Mouse (Mus musculus) erythroid progenitor cell, adult 5-6 weeks (primary cell): ENCODE results near the gene Nelfe. TPM values are rescaled to one million over a fixed set of nuclear protein-coding genes. Genes with fewer than 3 reads are reported as not detected.

Source experiments
- ATAC-seq: replicated peaks from 2 replicates; pipeline ENCODE4 v1.8.0; 2016; ENCODE audit warnings: moderate number of reproducible peaks, mild to moderate bottlenecking, moderate TSS enrichment, inconsistent platforms; ENCODE audit not compliant: poor library complexity, low FRiP score, severe bottlenecking
- total RNA-seq, 2 experiments: library from RNA; stranded (forward) in 1 of 2; stranded (reverse) in 1 of 2; fragments of 150-400 nt in 1 of 2; fragments of 186-747, 209-891 nt in 1 of 2; gene quantifications; 2 replicates each; pipeline versions ENCODE4 v1.2.3 to v1.2.4; 2015 to 2017; ENCODE audit warnings: low replicate concordance in 2 of 2

The Nelfe gene
- total RNA-seq, 2 experiments from 2014 or later, result 30.7 to 31.9 TPM

DNA sequence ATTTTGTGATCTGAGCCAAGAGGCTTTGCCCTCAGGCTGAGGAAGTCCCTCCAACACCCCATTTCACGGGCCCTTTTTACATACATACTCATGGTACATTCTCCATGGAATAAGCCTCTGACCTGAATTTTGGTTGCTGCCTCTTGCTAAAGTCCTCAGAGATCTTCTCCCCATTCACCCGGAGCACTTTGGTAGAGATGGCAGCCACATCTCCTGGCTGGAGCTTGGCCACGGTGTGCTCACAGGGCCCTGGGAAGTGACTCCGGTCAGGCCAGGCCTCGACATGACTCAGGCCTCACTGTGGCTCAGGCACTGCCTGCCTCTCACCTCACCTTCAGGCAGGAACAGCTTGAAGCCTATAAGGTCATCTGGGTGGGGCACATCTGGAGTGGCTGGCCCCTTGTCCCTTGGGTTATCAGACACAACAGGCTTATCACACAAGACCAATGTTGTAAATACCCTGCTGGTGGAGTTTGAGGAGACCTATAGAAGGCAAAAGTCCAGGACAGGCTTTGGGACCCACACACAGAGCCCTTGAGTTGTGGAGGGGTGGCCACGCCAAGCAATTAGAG is 9.4 kb upstream of the Nelfe start:
- ATAC-seq, result no peak

GRCm38 (mm10) chr17:34844884-34845283 is 5.3 kb upstream of the Nelfe start:
- ATAC-seq, result no peak

GRCm38 (mm10) chr17:34847192-34847591 is 3.0 kb upstream of the Nelfe start:
- ATAC-seq, result no peak

GRCm38 (mm10) chr17:34847615-34848014 is 2.6 kb upstream of the Nelfe start:
- ATAC-seq, result no peak

DNA sequence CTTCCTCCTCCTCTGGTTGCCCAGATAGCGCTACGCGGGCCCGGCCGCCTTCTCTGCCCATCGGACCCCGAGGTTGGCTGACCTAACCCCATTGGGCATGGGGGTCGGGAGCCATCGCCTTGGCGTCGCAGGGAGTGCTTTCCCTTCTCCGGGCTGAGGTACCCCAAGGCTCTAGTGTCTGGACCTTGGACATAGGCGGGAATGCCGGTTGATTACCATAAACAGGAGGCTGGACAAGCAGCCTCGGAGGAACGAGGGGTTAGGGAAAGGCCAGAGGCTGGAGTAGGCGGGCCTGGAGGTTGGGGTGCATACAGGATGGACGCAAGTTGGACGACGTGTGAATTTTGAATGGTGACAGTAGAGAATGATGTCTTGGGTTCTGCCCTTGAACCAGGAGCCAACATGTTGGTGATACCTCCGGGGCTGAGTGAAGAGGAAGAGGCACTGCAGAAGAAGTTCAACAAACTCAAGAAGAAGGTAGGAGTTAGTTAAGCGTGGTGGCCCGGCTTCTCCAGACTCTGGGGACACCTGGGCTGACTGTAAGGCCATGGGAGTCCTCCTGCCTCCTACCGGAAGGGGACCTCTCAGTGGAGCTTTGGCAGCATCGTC is 430 bp downstream of the Nelfe start:
- ATAC-seq, result peak; percentile 18; the same call in 1 of the 2 replicates

DNA sequence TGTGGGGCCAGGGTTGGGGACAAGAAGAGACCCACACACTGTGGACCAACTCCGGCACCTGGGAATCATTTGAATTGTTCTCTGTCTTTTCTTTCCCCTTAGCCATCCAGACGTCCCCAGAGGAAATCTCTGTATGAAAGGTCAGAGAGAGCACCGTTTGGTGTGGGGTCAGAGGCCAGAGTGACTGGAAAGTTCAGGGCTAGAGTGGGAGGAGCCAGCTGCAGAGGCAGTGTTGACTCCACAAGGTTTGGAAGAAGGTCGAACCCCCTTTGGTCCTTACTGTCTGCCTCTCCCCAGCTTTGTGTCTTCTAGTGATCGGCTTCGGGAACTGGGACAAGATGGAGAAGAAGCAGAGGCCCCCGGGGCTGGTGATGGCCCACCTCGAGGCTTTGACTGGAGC is 3.3 kb downstream of the Nelfe start:
- ATAC-seq, result no peak

GRCm38 (mm10) chr17:34854761-34855160 is 4.6 kb downstream of the Nelfe start:
- ATAC-seq, result no peak

DNA sequence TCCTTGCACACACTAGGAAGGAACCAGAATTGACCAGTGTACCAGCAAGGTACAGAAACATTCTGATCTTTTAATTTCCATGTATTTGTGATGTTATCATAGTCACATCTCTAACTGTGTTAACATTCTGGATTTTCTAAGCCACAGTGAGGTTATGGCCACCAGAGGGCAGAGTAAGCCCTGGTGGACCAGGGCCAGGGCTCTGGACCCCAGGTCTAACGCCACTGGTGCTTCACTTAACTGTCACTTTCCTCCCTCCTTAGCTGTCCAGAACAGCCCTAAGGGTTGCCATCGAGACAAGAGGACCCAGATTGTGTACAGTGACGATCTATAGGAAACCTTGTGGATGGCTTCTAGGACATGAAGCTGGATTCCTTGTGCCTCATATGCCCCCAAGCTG is 5.6 kb downstream of the Nelfe start:
- ATAC-seq, result no peak

- ATAC-seq, result no peak
Observed at GRCm38 (mm10) chr17:34858670-34859069, 8.5 kb downstream of the Nelfe start.

- ATAC-seq, result no peak
Observed at GRCm38 (mm10) chr17:34860514-34860913, 10.3 kb downstream of the Nelfe start.

DNA sequence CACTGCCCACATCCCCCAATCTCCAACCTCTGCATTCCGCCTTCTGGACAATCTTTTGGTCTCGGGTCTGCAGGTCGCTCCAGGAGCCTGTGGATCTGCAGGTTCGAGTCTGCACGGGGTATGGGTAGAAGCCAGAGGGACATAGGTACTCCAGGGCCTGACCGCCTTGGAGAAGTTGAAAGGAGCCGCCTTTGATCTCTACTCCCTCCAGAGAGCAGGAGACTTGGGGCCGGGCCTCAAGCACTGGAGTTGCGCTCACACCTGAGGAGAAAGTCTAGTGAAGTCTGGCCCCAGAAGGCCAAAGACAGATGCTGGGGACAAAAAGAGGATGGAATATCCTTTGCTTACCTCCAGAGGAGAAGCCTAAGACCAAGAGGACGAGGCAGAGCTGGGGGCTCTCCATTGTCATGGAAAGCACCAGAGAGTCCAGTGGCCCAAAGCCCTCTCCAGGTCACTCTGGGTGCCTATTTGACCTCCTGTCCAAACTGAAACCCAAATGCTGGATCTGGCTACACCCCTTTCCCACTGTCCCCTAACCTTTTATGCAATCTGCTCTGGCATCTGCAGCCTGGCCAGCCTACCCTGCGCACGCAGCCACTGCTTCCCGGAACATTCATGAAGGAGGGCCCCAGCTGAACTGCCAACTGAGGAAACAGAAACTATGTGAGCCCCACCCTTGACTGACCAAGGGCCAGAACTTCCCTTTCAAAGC is 11.7 kb downstream of the Nelfe start:
- ATAC-seq, result no peak

DNA sequence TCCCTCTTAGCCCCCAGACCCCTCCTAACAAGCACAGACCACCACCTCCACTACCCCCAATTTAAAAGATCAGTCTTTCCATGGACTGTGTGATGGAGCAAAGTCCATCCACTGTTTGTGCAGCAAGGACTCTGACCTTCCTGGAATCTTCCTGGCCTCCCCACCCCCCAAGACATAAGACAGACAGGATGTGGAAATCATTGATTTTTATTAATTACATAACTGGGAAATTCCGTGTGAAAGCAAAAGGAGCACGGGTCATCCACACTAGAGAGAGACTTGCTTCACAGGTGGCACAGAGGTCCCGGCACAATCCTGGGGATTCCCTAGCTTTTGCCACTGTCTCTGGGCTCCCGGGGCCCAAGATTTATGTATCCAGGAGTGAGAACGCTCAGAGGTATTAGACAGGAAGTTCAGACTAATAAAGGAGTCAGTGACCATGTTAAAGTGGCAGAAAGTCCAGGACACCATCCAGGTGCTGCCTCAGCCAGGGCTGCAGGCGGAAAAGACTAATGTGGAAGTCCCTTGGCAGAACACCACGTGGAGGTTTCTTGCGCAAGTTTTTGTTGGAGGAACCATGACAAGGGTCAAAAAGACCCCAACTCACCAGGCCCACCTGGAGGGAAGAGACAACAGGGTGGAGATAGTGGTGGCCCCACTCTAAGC is 12.4 kb downstream of the Nelfe start, which contains the start of gene Cfb:
Gene Cfb, minus strand, starts transcription at position 103 of the 666 bp plus-strand sequence.
- ATAC-seq, result no peak

DNA sequence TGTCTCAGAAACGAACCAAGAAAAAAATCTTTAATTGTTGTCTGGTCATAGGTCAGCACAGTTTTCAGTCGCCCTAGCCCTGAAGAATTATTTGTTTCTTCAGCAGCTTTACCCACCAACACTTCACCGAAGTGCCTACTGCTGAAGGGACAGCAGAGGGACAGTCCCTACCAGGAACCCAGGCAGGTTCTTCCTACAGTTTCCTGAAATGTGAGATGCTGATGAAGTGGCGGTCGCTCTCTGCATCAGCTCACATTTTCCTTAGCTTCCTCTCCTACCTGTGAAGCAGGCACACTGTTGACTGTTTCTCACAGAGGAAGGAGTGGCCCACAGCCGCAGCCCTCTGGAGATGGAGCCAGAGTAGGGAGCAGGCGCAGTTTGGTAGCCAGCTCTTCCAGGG is 15.8 kb downstream of the Nelfe start:
- no peak for ATAC-seq

GRCm38 (mm10) chr17:34874321-34874720 is 24.1 kb downstream of the Nelfe start:
- no peak for ATAC-seq

GRCm38 (mm10) chr17:34879336-34879879 is 29.2 kb downstream of the Nelfe start, which contains the start of gene Zbtb12:
TSS of gene Zbtb12 (plus strand) at chr17:34879483.
- no peak for ATAC-seq

DNA sequence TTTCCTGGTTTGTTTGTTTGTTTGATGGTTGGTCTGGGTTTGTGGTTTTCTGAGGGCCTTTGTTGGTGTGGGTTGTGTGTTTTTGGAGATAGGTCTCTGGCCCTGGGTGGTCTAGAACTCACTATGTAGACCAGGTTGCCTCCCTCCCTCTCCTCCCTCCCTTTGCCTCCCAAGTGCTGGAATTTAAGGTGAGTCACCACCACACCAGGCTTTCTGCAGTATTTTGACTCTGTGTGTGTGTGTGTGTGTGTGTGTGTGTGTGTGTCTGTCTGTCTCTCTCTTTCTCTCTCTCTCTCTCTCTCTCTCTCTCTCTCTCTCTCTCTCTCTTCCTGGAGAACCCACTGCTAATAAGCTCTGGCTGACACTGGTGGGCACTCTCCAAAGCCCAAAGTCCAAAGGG is 31.0 kb downstream of the Nelfe start:
- no peak for ATAC-seq

DNA sequence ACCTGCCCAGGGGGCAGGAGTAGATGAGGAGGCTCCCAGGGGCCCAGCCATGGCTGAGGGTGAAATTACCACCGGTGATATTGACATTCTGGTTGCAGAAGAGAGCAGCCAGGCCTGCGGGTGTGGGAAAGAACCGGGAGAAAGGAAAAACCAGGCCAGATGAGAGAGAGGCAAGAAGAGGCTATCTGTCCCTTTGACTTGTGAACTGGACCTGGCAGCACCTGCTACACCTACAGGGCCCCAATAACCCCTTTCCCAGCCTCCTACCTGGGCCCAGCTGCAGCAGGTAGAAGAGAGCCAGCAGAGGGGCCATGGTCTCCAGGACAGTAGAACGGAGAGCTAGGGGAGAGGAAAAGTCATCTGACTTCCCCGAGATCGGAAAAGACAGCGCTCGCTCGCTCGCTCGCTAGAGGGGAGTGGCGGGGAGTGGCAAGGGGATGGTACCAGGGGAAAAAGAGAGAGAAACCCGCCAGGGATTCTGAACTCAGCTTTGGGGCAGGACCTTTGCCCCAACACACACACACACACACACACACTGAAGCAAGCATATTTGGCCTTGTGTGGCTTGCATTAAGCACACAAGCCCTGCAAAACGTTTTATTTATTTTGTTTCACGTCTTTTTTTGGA is 31.6 kb downstream of the Nelfe start, which contains the start of gene Gm20547:
Gene Gm20547, minus strand, starts transcription at position 360 of the 628 bp plus-strand sequence.
- ATAC-seq, result no peak

DNA sequence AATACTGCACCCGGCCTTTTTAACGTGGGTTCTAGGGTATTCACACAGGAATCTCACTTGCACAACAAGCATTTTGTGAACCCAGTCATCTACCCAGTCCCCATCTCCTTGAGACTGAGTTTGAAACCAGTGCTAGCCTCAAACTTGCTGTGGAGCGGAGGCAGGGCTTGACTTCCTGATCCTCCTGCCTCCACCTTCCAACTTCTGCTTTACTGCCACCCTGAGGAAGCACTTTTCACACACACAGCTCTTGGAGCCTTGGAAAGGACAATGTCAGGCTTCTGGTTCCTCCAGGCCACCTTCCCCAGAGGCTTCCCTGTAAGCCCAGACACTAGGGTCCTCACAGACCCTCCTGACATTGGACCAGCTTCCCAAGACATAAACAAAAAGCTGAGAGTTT is 33.1 kb downstream of the Nelfe start:
- no peak for ATAC-seq

DNA sequence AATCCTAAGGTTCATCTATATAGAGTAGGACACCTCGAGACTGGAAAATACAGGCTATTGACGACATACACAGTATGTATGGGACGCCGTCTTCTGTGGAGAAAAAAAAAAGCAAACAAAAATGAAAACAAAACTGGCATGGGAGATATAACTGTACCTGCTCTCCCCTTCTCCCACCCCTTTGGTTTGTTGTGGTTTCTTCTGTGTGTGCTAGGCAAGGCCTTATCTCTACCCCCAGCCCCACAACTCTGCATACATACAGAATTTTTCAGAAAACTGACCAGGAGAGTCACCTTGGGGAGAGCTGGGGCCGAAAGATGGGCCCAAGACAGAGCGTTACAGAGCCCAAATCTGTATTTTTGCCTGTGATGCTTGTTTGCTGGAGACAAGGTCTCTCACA is 34.5 kb downstream of the Nelfe start:
- ATAC-seq, result no peak

DNA sequence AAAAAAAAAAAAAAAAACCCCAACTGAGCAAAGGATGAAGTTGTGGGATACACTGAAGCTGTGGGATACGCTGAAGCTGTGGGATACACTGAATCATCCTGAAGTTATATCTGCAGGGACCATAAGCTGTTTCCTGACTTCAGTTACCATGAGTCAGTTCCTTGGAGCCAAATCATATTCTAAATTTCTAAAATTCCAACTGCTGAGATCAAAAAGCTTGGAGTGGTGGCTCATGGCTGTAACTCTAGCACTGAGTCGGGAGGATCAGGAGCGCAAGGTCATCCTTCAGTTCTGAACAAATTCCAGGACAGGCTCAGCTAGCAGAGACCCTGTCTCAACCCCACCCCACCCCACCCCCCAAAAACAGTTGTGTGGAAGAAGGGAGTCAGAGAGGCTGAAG is 35.4 kb downstream of the Nelfe start:
- ATAC-seq, result no peak
